Mouse (Mus musculus) megakaryocyte, embryonic 14.5 days (primary cell): ENCODE results near the gene Dennd5a.

ENCODE experiments used
- FLI1 ChIP-seq: IDR thresholded peaks from 2 replicates; pipeline ENCODE4 v1.6.1; 2012; ENCODE audit warnings: low read length, inconsistent platforms, mixed read lengths
- GATA1 ChIP-seq: IDR thresholded peaks from 3 replicates; pipeline ENCODE4 v1.6.1; 2012; ENCODE audit warnings: mixed read lengths, low read length, inconsistent platforms, borderline replicate concordance

GRCm38 (mm10) chr7:110002092-110002491 lies 41.8 kb upstream of the Dennd5a start:
- no peak for TF ChIP-seq GATA1
- TF ChIP-seq FLI1: no peak
